Mouse (Mus musculus) limb, embryonic 13.5 days (tissue): Measurements from ENCODE around the gene 2210011C24Rik. TPM values are rescaled to one million over a fixed set of nuclear protein-coding genes. Genes with fewer than 3 reads are reported as not detected.

Experiments
- ATAC-seq: fragments of 200-750 bp; cut with Nextera tagmentation; 2 replicates; pipeline ENCODE4 v1.8.0; 2017; ENCODE audit warnings: low read depth, moderate number of reproducible peaks, moderate TSS enrichment; ENCODE audit not compliant: low FRiP score
- H3K27ac ChIP-seq: fragments of 300-500 bp; sonication (generic); 2 replicates; pipeline ENCODE4 v1.5.1; 2015; ENCODE audit warnings: inconsistent platforms, mild to moderate bottlenecking, moderate library complexity
- H3K27me3 ChIP-seq: fragments of 300-500 bp; sonication (generic); 2 replicates; pipeline ENCODE4 v1.6.1; 2015; ENCODE audit warnings: mild to moderate bottlenecking, inconsistent platforms
- H3K36me3 ChIP-seq: fragments of 300-500 bp; sonication (generic); 2 replicates; pipeline ENCODE4 v1.6.1; 2015; ENCODE audit warnings: inconsistent platforms, mild to moderate bottlenecking, moderate library complexity
- H3K4me1 ChIP-seq: fragments of 300-500 bp; sonication (generic); 2 replicates; pipeline ENCODE4 v1.6.1; 2015; ENCODE audit warnings: inconsistent platforms
- H3K4me2 ChIP-seq: fragments of 300-500 bp; sonication (generic); replicated peaks from 2 replicates; pipeline ENCODE4 v1.6.1; 2015; ENCODE audit warnings: inconsistent platforms, mild to moderate bottlenecking, moderate library complexity
- H3K4me3 ChIP-seq: fragments of 300-500 bp; sonication (generic); 2 replicates; pipeline ENCODE4 v1.5.1; 2015; ENCODE audit warnings: moderate library complexity, mild to moderate bottlenecking, inconsistent platforms
- H3K9ac ChIP-seq: fragments of 300-500 bp; sonication (generic); 2 replicates; pipeline ENCODE4 v1.6.1; 2015; ENCODE audit warnings: mild to moderate bottlenecking, inconsistent platforms
- H3K9me3 ChIP-seq: fragments of 300-500 bp; sonication (generic); 2 replicates; pipeline ENCODE4 v1.6.1; 2016; ENCODE audit warnings: inconsistent platforms
- WGBS: fragments of 180-500 bp; shearing (Covaris S2); methylation state at CpG from one replicate; pipeline ENCODE4 v1.1.7; 2015; 5-methylcytosine and 5-hydroxymethylcytosine counted together
- microRNA counts: library from miRNA; unstranded; fragments of <30 nt; microRNA quantifications from one replicate; lab custom pipeline; 2016
- microRNA-seq: library from miRNA; unstranded; fragments of <30 nt; microRNA quantifications from one replicate; pipeline ENCODE4, GENCODE M21; 2016
- polyA plus RNA-seq: library from polyadenylated mRNA; unstranded; fragments of >200 nt; fragmentation: Nextera tagmentation; extraction: Ambion mirVana; gene quantifications from 2 replicates; pipeline ENCODE4 v1.2.1, GENCODE M21; 2015

Gene 2210011C24Rik
- polyA plus RNA-seq, 1 experiment from 2014 or later = 0.22 TPM

- peak; percentile 100 for ATAC-seq
- no peaks in the 10 kb centered on the region for H3K27me3 ChIP-seq
- H3K9me3 ChIP-seq = no peaks in the 10 kb centered on the region
- H3K4me3 ChIP-seq = peak within 1 kb of the TSS; percentile 95
- peak within 1 kb of the TSS; percentile 98 for H3K4me2 ChIP-seq
- H3K36me3 ChIP-seq = peaks cover 27% of the 10 kb centered on the region
- H3K27ac ChIP-seq = peak within 1 kb of the TSS; percentile 55; the same call in 1 of the 2 replicates
- peak within 1 kb of the TSS; percentile 94 for H3K9ac ChIP-seq
- under 1% methylated on average over 61 of the region's 94 CpGs for WGBS
- H3K4me1 ChIP-seq = peaks cover 32% of the 10 kb centered on the region
These were observed 39.5 kb downstream of the 2210011C24Rik start, which contains the start of gene Prkaca for GRCm38 (mm10) chr8:83972150-83973120. Gene Prkaca (plus strand): TSS chr8:83972993.

- 78% methylated on average over 6 of the region's 6 CpGs for WGBS
- H3K4me2 ChIP-seq = peak overlapping the region; percentile 87
- peak overlapping the region; percentile 95 for H3K4me3 ChIP-seq
- no peak for ATAC-seq
- H3K9me3 ChIP-seq = no peaks in the 10 kb centered on the region
- peaks cover 29% of the 10 kb centered on the region for H3K36me3 ChIP-seq
- H3K27me3 ChIP-seq = no peaks in the 10 kb centered on the region
- H3K9ac ChIP-seq = no peak overlapping the region; the same call in 1 of the 2 replicates
- H3K4me1 ChIP-seq = peaks cover 24% of the 10 kb centered on the region
- H3K27ac ChIP-seq = no peak overlapping the region
These were observed 40.3 kb downstream of the 2210011C24Rik start for GRCm38 (mm10) chr8:83971661-83972060.

DNA sequence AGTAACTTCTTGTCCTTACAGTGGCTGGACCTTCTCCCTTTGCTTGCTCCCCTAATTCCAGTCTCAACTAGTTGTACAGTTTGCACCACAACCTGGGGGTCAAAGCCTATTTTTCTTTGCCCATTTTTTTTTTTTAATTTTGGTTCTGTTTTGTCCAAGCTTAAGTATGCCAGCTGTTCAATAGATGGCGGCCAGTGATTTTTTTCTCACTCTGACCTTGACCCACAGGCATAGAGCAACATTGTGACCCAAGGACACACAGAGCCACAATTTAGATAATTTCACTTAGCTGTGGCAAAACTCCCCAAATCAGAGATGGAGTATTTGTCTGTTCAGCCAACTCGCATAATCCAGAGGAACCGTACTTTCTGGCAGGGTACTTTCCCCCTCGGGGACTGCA, 40.9 kb downstream of the 2210011C24Rik start:
- no peaks in the 10 kb centered on the region for H3K9me3 ChIP-seq
- WGBS = 92% methylated on average over 4 of the region's 4 CpGs
- H3K4me3 ChIP-seq = no peak overlapping the region
- no peak for ATAC-seq
- no peak overlapping the region for H3K27ac ChIP-seq
- peaks cover 20% of the 10 kb centered on the region for H3K4me1 ChIP-seq
- H3K27me3 ChIP-seq = no peaks in the 10 kb centered on the region
- peaks cover 29% of the 10 kb centered on the region for H3K36me3 ChIP-seq
- no peak overlapping the region for H3K4me2 ChIP-seq
- no peak overlapping the region for H3K9ac ChIP-seq

DNA sequence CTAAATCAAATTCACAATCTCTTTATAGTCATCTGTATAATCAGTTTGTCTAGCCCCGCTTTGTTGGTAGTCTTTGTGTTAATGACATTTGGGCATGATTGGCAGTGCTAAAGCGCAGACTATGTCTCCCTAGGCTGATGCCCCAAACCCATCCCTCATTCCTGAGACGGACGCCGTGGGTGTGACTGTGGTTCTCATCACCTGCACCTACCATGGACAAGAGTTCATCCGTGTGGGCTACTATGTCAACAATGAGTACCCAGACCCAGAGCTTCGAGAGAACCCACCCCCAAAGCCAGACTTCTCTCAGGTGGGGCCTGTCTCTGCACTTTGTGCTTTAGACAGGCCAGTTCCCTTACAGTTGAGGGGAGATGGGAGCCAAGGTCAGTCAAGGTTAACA, 44.3 kb downstream of the 2210011C24Rik start:
- peaks cover 37% of the 10 kb centered on the region for H3K36me3 ChIP-seq
- 90% methylated on average over 7 of the region's 7 CpGs for WGBS
- no peak overlapping the region for H3K9ac ChIP-seq

DNA sequence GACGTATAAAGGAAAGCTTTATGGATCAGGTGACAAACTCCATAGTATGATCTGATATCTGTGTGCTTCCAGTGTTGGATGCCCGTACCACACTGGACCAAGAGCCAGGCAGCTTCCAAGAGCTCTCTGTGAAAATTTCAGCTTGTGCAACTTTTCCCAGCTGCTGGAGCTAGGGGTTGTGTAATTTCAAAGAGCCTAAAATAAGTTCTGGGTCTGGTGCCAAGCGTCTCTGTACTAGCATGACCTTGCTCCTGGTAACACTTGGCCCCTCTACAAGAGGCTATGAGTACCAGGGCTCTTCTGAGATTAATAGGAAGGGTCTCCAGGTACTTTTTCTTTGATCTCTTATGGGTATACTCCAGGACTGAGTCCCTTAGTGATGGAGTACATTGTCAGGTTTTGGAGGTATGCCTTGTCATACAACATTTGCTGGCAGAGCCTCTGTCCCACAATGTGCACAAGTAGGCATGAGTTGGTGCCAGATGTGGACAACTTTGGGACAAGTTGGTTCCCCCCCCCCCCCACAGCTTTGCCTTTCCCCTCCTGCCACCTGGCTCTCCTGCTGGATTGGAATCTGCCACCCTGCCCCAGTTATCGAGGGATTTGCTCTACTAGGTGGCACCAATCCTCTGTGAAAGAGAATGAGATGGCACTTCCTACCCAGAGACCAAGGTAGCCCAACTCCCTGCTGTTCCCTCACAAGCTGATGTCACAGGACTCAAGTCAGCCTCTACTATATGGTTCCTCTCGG, 47.8 kb downstream of the 2210011C24Rik start:
- H3K9ac ChIP-seq = no peak overlapping the region
- peaks cover 28% of the 10 kb centered on the region for H3K36me3 ChIP-seq
- ATAC-seq = no peak
- no peak overlapping the region for H3K27ac ChIP-seq
- H3K4me1 ChIP-seq = no peaks in the 10 kb centered on the region
- H3K27me3 ChIP-seq = no peaks in the 10 kb centered on the region
- H3K4me2 ChIP-seq = no peak overlapping the region
- no peaks in the 10 kb centered on the region for H3K9me3 ChIP-seq
- no peak overlapping the region for H3K4me3 ChIP-seq
- WGBS = 90% methylated on average over 5 of the region's 5 CpGs

More for the DNA sequence above, 44.3 kb downstream of the 2210011C24Rik start:
- ATAC-seq = no peak
- Histone ChIP-seq H3K27me3 (no peaks in the 10 kb centered on the region), H3K27ac (no peak overlapping the region), H3K9me3 (no peaks in the 10 kb centered on the region), H3K4me1 (peaks cover 5% of the 10 kb centered on the region; the same call in 1 of the 2 replicates), H3K4me2 (no peak overlapping the region), H3K4me3 (no peak overlapping the region)

MicroRNAs encoded within 50 kb of the gene (microRNA counts, 519-probe panel; counts per million panel counts)
- not detected for microRNA mmu-miR-1199 (lab: Ali Mortazavi, UCI)

Small RNA genes within 50 kb of the gene (microRNA-seq; reads per million reads assigned to microRNA genes)
- gene Mir1199 (not detected), gene Mir8111 (3.0 reads per million, percentile 12 among the genes with 10 or more reads in this experiment)

Other genes starting within 250 kb of the 2210011C24Rik start
- 28.1 and 29.3 TPM in 2 replicates for gene Adgrl1, start 112.1 kb downstream of the 2210011C24Rik start, polyA plus RNA-seq
- 0.40 and 0.43 TPM in 2 replicates for gene Gm10644, start 57.0 kb downstream of the 2210011C24Rik start, polyA plus RNA-seq
- 51.4 and 52.9 TPM in 2 replicates for gene Asf1b, start 56.7 kb downstream of the 2210011C24Rik start, polyA plus RNA-seq
- gene Prkaca, start 39.2 kb downstream of the 2210011C24Rik start, polyA plus RNA-seq = 169 and 174 TPM in 2 replicates
- gene Samd1, start 14.5 kb downstream of the 2210011C24Rik start, polyA plus RNA-seq = 12.3 and 12.4 TPM in 2 replicates
- gene 1700067K01Rik, start 10.7 kb downstream of the 2210011C24Rik start, polyA plus RNA-seq = 1.3 and 1.4 TPM in 2 replicates
- gene Palm3, start 9.3 kb upstream of the 2210011C24Rik start, polyA plus RNA-seq = 6.6 and 7.6 TPM in 2 replicates
- 0.98 and 1.1 TPM in 2 replicates for gene Il27ra, start 30.4 kb upstream of the 2210011C24Rik start, polyA plus RNA-seq
- gene Rln3, start 32.8 kb upstream of the 2210011C24Rik start, polyA plus RNA-seq = not detected in 2 replicates
- 1.5 and 1.6 TPM in 2 replicates for gene Gm10643, start 53.0 kb upstream of the 2210011C24Rik start, polyA plus RNA-seq
- 9.5 and 10.1 TPM in 2 replicates for gene Rfx1, start 54.7 kb upstream of the 2210011C24Rik start, polyA plus RNA-seq
- 12.4 and 13.3 TPM in 2 replicates for gene Dcaf15, start 92.6 kb upstream of the 2210011C24Rik start, polyA plus RNA-seq
- 1.9 and 2.2 TPM in 2 replicates for gene Podnl1, start 113.8 kb upstream of the 2210011C24Rik start, polyA plus RNA-seq
- gene Cc2d1a, start 135.8 kb upstream of the 2210011C24Rik start, polyA plus RNA-seq = 27.6 and 29.3 TPM in 2 replicates
- 1.6 and 2.0 TPM in 2 replicates for gene 4930432K21Rik, start 135.9 kb upstream of the 2210011C24Rik start, polyA plus RNA-seq
- gene Nanos3, start 173.0 kb upstream of the 2210011C24Rik start, polyA plus RNA-seq = 5.7 TPM in 2 replicates
- 23.5 and 23.9 TPM in 2 replicates for gene Zswim4, start 224.9 kb upstream of the 2210011C24Rik start, polyA plus RNA-seq
- 325 and 338 TPM in 2 replicates for gene D8Ertd738e, start 237.5 kb upstream of the 2210011C24Rik start, polyA plus RNA-seq
- 70.9 and 73.9 TPM in 2 replicates for gene Mri1, start 245.2 kb upstream of the 2210011C24Rik start, polyA plus RNA-seq